Mouse (Mus musculus) MEL (cell line): Measurements from ENCODE around the gene Fign.

Experiments used
- CHD2 ChIP-seq: IDR thresholded peaks from 2 replicates; pipeline ENCODE4 v1.6.1; 2011; ENCODE audit warnings: low read length, improper control_type of control experiment
- CTCF ChIP-seq, 3 experiments: IDR thresholded peaks in 2 of 3; conservative IDR thresholded peaks in 1 of 3; 2 replicates each; pipeline ENCODE4 v1.5.1; 2011 to 2012; ENCODE audit warnings: low read length in 3 of 3, low read depth in 2 of 3, mild to moderate bottlenecking in 2 of 3, improper control_type of control experiment in 1 of 3, inconsistent platforms in 1 of 3, mixed read lengths in 1 of 3, moderate library complexity in 1 of 3; ENCODE audit not compliant: control insufficient read depth in 1 of 3, insufficient read depth in 1 of 3, poor library complexity in 1 of 3, severe bottlenecking in 1 of 3
- E2F4 ChIP-seq: IDR thresholded peaks from 2 replicates; pipeline ENCODE4 v1.6.1; 2011; ENCODE audit warnings: low read depth, low read length, improper control_type of control experiment, borderline replicate concordance
- EP300 ChIP-seq, 2 experiments: IDR thresholded peaks; 2 replicates each; pipeline ENCODE4 v1.6.1; 2011; ENCODE audit warnings: improper control_type of control experiment in 2 of 2, low read length in 2 of 2, low read depth in 1 of 2, mild to moderate bottlenecking in 1 of 2
- GABPA ChIP-seq: IDR thresholded peaks from 2 replicates; pipeline ENCODE4 v1.6.1; 2012; ENCODE audit warnings: low read depth, mild to moderate bottlenecking, inconsistent platforms, low read length, improper control_type of control experiment, moderate library complexity
- GATA1 ChIP-seq: IDR thresholded peaks from 2 replicates; pipeline ENCODE4 v1.6.1; 2011; ENCODE audit warnings: low read depth, low read length, improper control_type of control experiment
- NELFE ChIP-seq: IDR thresholded peaks from 2 replicates; pipeline ENCODE4 v1.6.1; 2011; ENCODE audit warnings: low read depth, low read length, improper control_type of control experiment
- POLR2A ChIP-seq, 2 experiments: IDR thresholded peaks; 2 replicates each; pipeline ENCODE4 v1.6.1; 2011 to 2012; ENCODE audit warnings: low read length in 2 of 2, mild to moderate bottlenecking in 2 of 2, control low read depth in 1 of 2, improper control_type of control experiment in 1 of 2, low read depth in 1 of 2, moderate library complexity in 1 of 2; ENCODE audit not compliant: control insufficient read depth in 1 of 2, insufficient read depth in 1 of 2, poor library complexity in 1 of 2
- RAD21 ChIP-seq: IDR thresholded peaks from 2 replicates; pipeline ENCODE4 v1.6.1; 2011; ENCODE audit warnings: mild to moderate bottlenecking, low read depth, low read length, improper control_type of control experiment
- SMC3 ChIP-seq: IDR thresholded peaks from 2 replicates; pipeline ENCODE4 v1.6.1; 2011; ENCODE audit warnings: low read depth, low read length, improper control_type of control experiment
- TAL1 ChIP-seq: IDR thresholded peaks from 2 replicates; pipeline ENCODE4 v1.6.1; 2012; ENCODE audit warnings: mild to moderate bottlenecking, inconsistent platforms, low read length, moderate library complexity, mixed read lengths
- ZC3H11A ChIP-seq: IDR thresholded peaks from 2 replicates; pipeline ENCODE4 v1.6.1; 2012; ENCODE audit warnings: low read depth, mild to moderate bottlenecking, inconsistent platforms, low read length, improper control_type of control experiment
- ZMIZ1 ChIP-seq: IDR thresholded peaks from 2 replicates; pipeline ENCODE4 v1.6.1; 2012; ENCODE audit warnings: low read depth, mild to moderate bottlenecking, inconsistent platforms, low read length, improper control_type of control experiment, moderate library complexity

DNA sequence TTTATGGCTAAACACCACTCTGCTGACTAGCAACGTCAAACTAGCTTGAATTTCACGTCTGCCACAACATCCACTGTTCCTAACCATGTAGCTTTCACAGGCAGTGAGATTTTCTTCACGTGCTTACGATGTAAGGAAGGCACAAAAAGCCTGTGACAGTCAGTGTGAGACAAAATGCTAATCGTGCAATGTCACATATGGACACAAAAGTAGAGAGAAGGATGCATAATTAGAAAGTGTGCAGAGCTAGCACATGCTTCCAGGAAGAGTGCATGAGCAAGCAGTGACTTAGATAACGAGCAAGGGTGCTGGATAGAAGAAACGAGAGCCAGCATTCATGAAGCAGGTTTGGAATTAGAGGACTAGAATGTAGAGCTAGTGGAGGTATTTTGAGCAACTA, 18.8 kb upstream of the Fign start:
- no peak for TF ChIP-seq POLR2A (IDR thresholded peaks at IDR 0.05; ENCODE audit: control insufficient read depth in 1 of 2, insufficient read depth in 1 of 2, low read depth in 1 of 2, low read length in 2 of 2, poor library complexity in 1 of 2)
- no peak for TF ChIP-seq CTCF (IDR thresholded peaks at IDR 0.05 in 2 of 3, conservative IDR thresholded peaks at IDR 0.05 in 1 of 3; ENCODE audit: control insufficient read depth in 1 of 3, insufficient read depth in 1 of 3, low read depth in 2 of 3, low read length in 3 of 3, poor library complexity in 1 of 3, severe bottlenecking in 1 of 3)
- no peak for TF ChIP-seq TAL1
- TF ChIP-seq GATA1: no peak
- no peak for TF ChIP-seq RAD21
- no peak for TF ChIP-seq E2F4
- no peak for TF ChIP-seq CHD2
- no peak for TF ChIP-seq SMC3
- TF ChIP-seq GABPA: no peak
- no peak for TF ChIP-seq ZC3H11A
- TF ChIP-seq NELFE: no peak
- no peak for TF ChIP-seq ZMIZ1
- TF ChIP-seq EP300 (IDR thresholded peaks at IDR 0.05; ENCODE audit: low read depth in 1 of 2, low read length in 2 of 2): no peak
